Mouse (Mus musculus): ENCODE results near the gene Snx15.
"Not testable (repeated sequence)": the region's sequence is repeated elsewhere in the genome, so short reads cannot be mapped to it uniquely, and the experiment has no call there.

Gene Snx15

DNA sequence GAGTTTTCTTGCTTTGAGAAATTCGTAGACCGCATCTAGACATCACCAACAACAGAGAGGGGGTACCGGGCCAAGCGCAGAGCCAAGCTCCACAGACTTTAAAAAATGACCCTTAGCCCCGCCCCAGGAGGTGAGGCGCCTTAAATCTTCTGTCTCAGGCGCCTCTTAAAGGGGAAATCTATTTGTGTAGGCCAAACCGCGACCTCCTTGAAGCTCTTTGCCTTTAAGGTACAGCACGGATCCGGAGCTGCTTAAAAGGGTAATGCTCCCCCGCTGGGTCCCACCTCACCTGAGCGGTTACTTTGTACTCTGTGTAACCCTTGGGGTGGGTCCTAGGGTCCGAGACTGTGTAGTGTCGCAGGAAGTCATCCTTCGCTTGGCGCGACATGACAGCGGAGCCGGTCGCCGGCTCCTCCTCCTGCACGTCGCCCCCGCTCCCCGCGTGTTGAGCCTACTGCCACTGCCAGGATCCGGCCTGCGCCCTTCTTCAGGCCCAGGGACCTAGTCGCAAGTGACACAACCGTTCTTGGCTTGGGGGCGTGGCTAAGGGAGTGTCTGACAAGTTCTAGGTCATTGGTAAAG, at the start of gene Snx15:
Gene Snx15, minus strand, starts transcription at position 545 of the 582 bp plus-strand sequence.
- DNase-seq (ENCODE audit: low read depth, low spot score), result peak; percentile 94

DNA sequence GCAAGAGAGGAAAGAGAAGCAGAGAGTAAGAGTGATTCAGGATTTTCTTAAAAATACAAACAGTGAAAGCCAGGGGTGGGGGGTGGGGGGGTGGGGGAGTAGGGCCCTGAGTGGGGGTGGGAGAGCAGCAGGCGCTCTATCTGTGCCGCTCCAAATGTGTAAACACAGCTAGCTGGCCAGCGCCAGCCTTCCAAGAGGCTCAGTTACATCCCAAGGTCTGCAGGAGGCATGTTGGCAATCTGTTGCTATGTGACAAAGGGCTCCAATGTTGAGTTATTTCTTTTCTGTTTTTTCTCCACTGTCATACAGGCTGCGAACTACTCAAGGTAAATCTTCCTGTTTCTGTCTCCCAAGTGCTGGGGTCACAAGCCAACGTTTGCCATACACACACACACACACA, 46.7 kb upstream of the Snx15 start:
- DNase-seq (ENCODE audit: low read depth, low spot score), result peak; percentile 17

GRCm38 (mm10) chr19:6171215-6171614, 43.1 kb upstream of the Snx15 start:
- no peak for DNase-seq (ENCODE audit: low read depth, low spot score)

GRCm38 (mm10) chr19:6166750-6167149, 38.6 kb upstream of the Snx15 start:
- DNase-seq (ENCODE audit: low read depth, low spot score), result no peak

GRCm38 (mm10) chr19:6163872-6164547, 35.9 kb upstream of the Snx15 start:
- no peak for DNase-seq (ENCODE audit: low read depth, low spot score)

- DNase-seq (ENCODE audit: low read depth, low spot score), result no peak
Observed at GRCm38 (mm10) chr19:6157220-6157619, 29.1 kb upstream of the Snx15 start.

DNA sequence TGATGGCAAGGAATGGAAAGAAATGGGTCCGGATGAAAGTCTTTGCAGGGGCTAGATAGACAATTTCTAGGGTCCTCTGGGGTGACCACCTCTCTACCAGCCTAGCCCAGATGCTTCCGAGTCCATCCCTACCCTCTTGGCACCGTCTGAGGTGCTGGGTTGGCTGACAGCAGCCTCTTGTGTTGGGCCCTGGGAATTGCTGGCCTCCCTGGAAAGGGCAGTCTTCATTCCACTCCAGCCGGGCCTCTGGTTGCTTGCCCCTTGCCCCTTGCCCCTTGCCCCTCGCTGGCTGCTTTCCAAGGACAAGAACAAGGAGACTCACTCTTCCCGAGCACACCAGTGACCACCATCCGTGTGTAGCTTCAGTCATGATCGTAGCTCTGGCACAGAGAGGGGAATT, 28.3 kb upstream of the Snx15 start:
- no peak for DNase-seq (ENCODE audit: low read depth, low spot score)

- no peak for DNase-seq (ENCODE audit: low read depth, low spot score)
Observed at GRCm38 (mm10) chr19:6155174-6155573, 27.1 kb upstream of the Snx15 start.

DNA sequence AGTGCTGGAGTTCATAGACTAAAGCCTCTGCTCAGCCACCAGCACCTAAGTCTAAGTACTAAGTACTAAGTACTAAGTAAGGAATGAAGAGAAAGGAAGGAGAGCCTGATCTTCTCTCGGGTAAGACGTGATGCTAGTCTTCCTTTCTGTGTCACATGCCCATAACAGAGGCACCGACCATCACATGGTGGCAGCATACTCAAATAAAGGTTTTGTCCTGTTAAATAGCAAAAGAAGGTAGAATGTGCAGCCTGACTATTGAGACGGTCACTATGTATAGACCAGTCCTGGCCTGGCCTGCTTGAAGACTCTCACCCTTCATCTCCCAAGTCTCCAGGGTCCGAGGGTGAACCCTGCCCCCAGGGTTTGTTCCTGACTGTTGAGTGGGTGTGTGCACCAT, 16.7 kb upstream of the Snx15 start:
- no peak for DNase-seq (ENCODE audit: low read depth, low spot score)

DNA sequence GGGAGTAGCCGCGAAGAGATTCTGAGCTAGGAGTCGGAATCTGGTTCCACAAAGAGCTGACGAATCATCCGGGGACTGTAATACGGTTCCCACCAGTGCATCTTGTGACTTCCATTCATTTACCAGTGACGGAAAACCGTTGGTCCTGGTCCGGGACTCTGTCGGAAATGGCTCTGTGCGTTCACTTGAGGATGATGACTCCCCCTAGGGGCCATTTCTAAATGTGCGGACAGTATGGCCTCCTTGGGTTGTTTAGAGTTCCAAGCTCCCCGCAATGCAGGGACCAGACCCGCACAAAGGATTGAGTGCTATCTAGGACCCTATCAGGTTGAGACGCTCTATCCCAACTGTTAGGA, 13.3 kb upstream of the Snx15 start, which contains the start of gene Arl2:
Gene Arl2, minus strand, starts transcription at position 155 of the 356 bp plus-strand sequence.
- DNase-seq (ENCODE audit: low read depth, low spot score), result peak; percentile 93

DNA sequence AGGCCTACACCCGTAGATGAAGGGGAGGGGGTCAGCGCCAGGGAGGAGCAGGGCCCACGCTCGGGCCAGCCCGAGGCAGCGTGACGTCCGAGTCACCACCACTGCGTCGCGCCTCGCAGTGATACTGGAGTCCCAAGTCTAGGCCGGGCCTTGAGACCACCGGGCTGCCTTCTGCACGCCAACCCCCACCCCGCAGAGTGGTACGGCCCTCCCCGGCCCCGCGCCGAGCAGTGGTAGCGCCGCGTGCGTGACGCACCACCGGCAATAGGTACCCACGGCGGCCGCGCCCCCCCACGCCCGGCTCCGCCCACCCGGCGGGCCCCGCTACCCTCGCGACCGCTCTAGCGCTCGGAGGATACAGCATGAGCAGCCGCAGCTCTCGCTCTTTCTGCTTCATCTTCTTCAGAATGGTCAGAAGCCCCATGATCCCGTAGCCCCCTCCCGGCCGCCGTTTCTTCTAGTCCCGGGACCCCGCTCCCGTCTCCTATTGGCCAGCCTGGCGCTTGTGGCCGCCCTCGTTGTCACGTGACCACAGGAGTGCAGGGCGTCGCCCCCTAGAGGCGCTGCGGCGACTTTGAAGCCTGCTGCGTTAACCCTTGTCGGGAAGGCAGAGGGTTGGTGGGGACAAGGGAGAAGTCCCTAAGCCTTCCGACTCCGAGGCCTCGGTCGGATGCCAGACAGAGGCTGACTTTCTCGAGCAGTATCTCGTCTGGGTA, 12.7 kb upstream of the Snx15 start, which contains the start of gene Batf2:
Gene Batf2, plus strand, starts transcription at position 306 of the 716 bp plus-strand sequence.
- peak; percentile 97 for DNase-seq (ENCODE audit: low read depth, low spot score)

DNA sequence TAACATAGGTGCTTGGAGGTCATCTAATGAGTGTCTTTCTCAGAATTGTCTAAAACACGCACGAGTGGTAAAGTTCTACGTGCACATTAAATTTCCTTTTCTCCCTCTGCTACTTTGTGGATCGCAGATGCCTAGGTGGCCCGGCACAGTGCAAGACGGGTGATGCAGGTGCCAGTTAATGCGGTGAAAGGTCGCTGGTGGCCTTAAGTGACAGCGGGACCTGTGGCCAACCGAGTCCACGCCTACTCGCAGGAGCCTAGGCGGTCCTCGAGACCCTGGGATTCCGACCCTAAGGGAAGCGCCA, 12.2 kb upstream of the Snx15 start:
- no peak for DNase-seq (ENCODE audit: low read depth, low spot score)

DNA sequence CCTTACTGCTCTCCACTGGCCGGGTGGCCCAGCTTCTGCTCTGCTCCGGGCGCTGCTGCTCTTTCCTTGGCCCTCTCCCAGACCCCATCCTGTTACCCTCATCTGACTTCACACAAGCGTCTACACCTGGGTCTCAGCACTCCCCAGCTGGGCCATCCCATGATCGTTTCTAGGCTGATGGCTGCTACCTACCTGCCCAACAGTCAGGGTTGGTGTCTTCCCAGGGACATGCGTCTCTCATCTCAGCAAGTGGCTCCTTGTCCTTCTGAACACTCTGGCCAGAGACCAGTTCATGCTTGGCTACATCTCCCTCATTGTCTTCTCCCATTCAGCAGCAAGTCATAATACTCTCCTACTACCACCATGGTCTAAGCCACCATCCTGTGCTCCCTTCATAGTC, 11.6 kb upstream of the Snx15 start:
- no peak for DNase-seq (ENCODE audit: low read depth, low spot score)

GRCm38 (mm10) chr19:6136397-6136796, 8.3 kb upstream of the Snx15 start:
- DNase-seq (ENCODE audit: low read depth, low spot score), result no peak

DNA sequence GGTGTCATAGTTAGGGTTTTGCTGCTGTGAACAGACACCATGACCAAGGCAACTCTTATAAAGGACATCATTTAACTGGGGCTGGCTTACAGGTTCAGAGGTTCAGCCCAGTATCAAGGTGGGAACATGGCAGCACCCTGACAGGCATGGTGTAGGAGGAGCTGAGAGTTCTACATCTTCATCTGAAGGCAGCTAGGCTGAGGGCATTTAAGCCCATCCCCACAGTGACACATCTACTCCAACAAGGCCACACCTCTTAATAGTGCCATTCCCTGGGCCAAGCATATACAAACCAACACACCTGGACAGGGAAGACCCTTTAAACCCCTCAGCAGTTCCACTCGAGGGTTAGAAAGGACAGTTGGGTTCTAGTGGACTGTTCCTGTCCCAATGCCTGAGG, 5.1 kb upstream of the Snx15 start:
- DNase-seq (ENCODE audit: low read depth, low spot score), result not testable (repeated sequence)

- no peak for DNase-seq (ENCODE audit: low read depth, low spot score)
Observed at GRCm38 (mm10) chr19:6132171-6132827, 4.2 kb upstream of the Snx15 start.

- DNase-seq (ENCODE audit: low read depth, low spot score), result not testable (repeated sequence)
Observed at GRCm38 (mm10) chr19:6130414-6131128, 2.5 kb upstream of the Snx15 start.

DNA sequence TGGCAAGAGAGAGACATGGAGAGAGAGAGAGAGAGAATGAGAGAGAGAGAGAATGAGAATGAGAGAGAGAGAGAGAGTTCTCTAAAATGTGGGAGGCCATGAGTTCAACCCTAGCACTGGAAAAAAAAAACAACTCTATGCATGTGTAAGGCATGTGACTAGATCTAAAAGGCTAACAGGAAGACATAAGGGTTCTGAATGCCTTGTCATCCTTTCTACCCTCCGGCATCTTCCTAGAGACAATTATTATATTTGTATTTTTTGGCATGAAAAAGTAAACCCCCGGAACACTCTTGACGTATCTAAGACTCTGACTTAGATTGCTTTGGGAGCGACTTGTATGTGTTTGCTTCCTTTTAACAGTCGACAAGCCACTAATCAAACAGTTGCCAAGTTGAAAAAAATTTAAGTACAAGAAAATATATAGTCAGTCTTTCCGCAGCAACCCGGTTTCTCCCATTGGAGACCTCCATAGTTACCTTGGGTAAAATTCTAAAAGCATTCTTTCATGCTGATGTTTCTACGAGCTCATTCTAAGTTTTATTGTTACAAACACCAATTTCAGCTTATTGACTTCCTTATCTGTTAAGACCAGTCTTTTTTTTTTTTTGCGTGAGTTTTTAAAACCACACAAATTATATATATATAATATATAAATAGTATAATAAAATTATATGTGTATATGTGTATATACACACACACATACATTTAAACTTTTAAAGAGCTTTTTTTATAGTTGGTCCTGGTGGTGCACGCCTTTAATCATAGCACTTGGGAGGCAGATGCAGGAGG, 1.1 kb downstream of the Snx15 start:
- no peak for DNase-seq (ENCODE audit: low read depth, low spot score)

DNA sequence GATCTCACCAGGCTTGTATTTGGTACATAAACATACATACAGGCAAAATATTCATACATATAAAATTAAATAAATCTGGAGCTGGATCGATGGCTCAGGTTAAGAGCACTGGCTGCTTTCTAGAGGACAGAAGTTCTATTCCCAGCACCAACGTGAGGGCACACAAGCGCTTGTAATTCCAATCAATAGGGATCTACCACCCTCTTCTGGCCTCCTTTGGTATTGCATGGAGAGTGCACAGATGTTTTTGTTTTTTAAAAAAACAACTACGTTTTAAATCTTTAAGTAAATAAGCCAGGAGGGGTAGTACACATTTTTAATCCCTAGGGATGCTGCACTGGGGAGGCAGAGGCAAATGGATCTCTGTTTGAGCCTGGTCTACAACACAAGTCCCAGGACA, 1.8 kb downstream of the Snx15 start:
- DNase-seq (ENCODE audit: low read depth, low spot score), result peak; percentile 58

DNA sequence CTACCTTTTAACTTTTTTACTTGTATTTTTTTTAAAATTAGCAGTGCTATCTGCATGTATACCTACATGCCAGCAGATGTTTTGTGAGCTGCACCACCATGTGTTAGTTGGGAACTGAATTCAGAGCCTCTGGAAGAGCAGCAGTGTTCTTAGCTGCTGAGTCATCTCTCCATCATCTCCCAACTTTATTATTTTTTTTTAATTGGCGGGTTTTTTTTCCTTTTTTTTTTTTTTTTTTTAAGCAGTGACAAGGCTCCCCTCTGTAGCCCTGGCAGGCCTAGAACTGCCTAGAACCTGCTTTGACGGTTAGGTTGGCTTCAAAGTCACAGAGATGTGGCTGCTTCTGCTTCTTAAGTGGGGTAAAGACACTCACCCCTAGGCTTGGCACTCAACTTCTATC, 3.2 kb downstream of the Snx15 start:
- no peak for DNase-seq (ENCODE audit: low read depth, low spot score)

GRCm38 (mm10) chr19:6123330-6123729, 4.8 kb downstream of the Snx15 start:
- DNase-seq (ENCODE audit: low read depth, low spot score), result peak; percentile 70
